Mouse (Mus musculus): ENCODE measurements around the gene Pgk2.
"Not testable (repeated sequence)": the region's sequence is repeated elsewhere in the genome, so short reads cannot be mapped to it uniquely, and the experiment has no call there.

Pgk2 gene

DNA sequence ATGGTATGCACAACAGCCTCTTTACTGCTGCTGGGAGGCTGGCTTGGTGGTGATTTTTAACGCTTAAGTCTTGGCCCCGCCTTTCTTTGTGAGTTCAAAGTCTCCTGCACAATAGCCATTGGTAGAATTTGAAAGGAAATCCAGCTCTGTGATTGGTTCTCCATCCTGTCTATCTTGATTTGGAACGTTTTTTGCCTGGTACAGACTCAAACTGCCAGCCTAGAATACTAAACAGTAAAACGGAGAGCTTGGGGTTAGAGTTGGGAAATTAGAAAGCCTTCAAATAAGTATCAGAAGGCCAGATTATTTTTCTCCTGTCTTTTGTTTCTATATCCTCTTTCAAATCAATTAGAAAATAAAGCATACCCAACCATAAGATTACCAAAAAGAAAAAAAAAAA, at the start of gene Pgk2:
Gene Pgk2, minus strand, starts transcription at position 101 of the 400 bp plus-strand sequence.
- in situ Hi-C loops (cut with MboI, MseI): no loop called here

DNA sequence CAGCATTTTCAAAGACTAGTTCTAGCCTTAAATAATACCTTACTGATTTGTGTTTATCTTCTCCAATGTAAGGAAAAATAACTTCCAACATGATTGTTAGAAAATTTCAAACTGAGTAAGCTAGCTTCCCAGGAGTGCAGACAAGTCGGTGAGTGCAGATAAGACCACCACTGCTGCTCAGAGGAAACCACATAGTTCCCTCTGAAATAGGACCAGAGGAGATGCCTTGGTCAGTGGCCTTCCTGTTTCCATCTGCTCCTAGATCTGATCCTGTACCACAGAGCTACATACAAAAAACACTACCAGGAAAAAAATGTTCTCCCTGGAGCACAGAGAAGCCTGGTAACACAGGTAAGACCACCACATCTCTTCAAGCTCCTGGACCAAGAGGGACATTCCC, 44.0 kb upstream of the Pgk2 start:
- in situ Hi-C loops (cut with MboI, MseI): no loop called here

DNA sequence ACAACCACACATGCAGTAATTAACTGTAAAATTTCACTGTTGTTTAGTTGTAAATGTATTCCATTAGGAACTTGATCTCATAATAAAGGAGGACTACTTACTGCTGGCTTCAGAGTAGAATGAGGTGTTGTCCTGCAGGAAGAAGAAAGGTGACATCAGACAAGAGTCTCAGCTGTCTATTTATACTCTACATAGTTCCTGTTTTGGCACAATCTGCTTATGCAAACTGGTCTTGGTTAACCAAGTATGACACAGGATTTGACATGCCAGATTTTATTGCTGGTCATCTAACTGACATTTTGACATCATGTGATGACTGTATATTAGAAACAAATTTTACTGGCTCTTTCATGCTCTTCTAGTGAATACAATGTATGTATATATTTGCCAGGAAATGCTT, 33.7 kb upstream of the Pgk2 start, which contains the start of gene Crisp3:
Gene Crisp3, minus strand, starts transcription at position 154 of the 400 bp plus-strand sequence.
- in situ Hi-C loops (cut with MboI, MseI): no loop called here

DNA sequence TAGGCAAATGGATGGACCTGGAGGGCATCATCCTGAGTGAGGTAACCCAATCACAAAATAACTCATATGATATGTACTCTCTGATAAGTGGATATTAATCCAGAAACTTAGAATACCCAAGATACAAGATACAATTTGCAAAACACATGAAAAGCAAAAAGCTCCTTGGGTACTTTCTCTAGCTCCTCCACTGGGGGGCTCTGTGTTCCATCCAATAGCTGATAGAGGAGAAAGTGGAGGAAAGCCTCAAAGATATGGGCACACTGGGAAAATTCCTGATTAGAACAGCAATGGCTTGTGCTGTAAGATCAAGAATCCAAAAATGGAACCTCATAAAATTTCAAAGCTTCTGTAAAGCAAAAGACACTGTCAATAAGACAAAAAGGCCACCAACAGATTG, 6.6 kb downstream of the Pgk2 start:
- in situ Hi-C loops (cut with MboI, MseI): not testable (repeated sequence)

- in situ Hi-C loops (cut with MboI, MseI): loop anchor here (10.0 to 25.0 kb wide), 2 partner anchors 622 to 1215 kb away; partner anchors contain the start of genes Crisp2 and Rhag
These were observed 18.2 kb downstream of the Pgk2 start for GRCm38 (mm10) chr17:40190192-40190591.

- in situ Hi-C loops (cut with MboI, MseI): not testable (repeated sequence)
These were observed 50.6 kb downstream of the Pgk2 start for GRCm38 (mm10) chr17:40157729-40158359.
